Mouse (Mus musculus) testis, postnatal 10 days (tissue): Measurements from ENCODE around the gene Ripk4.
A peak's percentile ranks its signal among the peaks of the same experiment; 100 is the strongest.

Source experiments
- DNase-seq: peaks from one replicate; pipeline ENCODE4 v3.0.0; 2021; ENCODE audit warnings: low spot score

Gene Ripk4

DNA sequence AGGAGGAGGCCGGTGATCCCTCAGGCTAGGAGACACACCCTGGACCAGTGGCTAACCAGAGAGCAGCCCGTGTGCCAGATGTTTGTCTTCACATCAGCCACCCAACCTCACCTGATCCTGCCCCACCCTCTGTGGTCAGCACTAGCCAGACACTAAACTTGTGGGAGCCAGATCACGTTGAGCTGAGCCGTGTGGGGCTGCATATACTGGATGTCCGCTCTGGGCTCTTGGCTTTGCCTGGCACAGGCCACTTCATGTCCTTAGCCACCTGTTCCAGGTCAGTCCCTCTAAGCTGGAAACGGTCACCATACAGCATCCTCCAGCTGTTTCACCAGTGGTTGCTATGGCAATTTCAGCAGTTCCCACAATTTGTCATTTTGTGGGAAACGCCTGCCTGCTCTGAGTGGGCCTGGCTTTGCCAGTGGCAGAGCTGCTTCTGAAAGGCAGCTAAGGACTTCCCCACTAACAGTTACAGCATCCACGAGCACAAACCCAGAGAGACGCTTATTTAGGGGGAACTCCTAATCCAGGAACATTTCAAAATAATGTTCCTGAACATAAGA is 28.7 kb downstream of the Ripk4 start:
- no peak for DNase-seq

DNA sequence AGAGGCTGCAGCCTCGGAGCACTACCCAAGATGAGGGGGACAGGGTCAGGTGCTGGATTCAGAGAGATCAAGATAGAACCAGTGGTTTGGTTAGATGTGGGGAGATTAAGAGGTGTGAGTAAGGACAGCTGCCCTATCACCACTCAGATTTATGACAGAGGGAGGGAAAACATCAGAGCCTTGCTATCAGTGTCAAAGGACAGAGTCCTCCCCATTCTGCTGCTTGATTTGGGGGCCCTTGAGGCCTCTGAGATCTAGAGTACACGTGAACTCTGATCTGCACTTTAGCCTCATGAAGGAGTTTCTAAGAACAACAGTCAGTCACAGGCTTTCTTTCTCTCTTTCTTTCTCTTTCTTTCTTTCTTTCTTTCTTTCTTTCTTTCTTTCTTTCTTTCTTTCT is 30.0 kb downstream of the Ripk4 start:
- DNase-seq, result no peak

DNA sequence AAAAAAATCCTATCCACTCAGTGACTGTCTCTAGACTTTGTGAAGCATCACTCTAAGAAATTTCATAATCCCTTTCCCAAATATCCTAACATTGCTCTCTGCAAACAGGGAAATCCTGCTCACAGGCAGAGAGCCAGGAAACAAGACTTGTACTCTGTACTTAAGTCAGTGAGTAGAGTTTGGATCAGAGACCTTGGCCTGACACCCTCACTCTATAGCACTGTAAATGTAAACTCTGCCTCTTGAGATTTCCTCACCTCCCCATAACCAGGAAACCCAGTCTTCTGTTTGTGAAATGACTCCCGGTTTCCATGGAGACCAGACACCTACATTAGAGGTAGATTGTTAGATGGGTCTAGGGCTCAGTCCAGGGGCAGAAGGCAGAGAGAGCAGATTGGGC is 33.3 kb downstream of the Ripk4 start:
- no peak for DNase-seq

DNA sequence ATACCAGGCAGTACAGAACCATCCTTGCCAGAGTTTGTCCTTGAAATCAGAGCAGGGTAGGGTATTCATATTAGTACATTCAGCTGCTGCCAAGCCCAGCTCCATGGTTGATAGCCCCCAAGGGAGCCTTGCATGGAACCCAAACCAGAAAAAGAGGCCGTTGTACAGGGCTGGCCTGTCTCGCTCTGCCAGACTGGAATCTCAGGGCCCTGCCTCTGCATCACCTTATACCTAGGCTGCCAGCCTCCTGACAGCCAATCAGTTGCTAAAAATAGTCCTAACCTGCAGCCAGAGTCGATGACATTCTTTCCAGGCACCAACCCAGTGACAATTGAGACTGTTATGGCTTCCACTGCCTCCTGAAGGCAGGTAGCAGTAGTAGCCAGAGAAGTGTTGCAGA is 37.2 kb downstream of the Ripk4 start:
- DNase-seq, result no peak

DNA sequence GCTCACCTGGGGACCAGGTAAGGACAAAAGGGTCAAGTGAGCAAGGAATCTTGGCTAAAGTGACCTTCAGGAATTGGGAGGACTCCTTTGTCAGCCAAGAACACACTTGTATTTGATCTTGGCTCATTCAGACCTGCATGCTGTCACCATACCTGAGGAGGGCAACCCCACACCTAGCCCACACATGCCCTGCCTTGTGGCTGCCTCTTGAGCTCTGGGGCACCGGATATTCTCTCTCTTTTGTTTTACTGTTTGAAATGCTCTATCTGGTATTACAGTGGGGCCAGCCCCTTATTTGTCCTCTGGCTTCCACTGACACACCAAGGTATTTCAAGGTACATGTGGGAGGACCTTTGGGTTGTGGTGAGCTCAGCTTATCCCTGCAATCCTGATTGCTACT is 43.5 kb downstream of the Ripk4 start:
- no peak for DNase-seq

DNA sequence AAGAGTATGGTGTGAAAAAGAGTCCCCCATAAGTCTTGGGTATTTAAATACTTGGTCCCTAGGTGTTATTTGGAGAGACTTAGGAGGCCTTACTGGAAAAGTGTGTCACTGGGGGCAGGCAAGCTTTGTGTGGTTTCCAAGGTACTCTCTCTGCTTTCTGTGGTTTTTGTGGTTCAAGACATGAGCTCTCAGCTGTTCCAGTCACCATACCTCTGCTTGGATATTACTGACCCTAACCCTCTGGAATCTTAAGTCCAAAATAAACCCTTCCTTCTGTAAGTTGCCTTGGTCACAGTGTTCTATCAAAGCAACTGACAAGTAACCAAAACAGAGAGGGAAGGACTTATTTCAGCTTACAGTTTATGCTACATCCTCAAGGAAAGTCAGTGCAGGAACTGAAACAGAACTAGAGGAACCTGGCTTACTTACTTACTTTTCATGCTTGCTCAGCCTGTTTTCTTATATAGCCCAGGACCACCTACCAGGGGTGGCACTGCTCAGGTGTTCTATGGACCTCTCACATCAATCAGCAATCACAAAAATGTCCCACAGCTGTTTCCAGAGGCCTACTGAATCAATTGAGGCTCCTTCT is 44.1 kb downstream of the Ripk4 start:
- no peak for DNase-seq

DNA sequence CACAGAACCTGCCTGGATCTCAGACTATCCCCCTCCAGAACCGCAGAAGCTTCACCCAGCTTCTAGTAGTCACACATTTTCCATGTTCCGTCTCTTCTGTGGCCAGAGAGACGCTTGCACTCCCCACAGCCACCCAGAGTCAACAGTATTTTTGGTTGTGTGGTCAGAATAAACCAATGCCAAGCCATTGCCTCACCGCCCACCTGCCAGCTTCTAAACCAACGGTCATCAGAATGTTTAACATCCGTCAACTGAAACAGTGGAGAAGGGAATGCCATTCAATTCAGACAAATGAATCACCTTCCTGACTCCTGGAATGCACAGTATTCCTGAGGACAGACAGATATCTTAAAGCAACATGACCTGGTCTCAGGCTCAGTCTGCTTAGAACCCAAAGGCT is 47.0 kb downstream of the Ripk4 start:
- no peak for DNase-seq

DNA sequence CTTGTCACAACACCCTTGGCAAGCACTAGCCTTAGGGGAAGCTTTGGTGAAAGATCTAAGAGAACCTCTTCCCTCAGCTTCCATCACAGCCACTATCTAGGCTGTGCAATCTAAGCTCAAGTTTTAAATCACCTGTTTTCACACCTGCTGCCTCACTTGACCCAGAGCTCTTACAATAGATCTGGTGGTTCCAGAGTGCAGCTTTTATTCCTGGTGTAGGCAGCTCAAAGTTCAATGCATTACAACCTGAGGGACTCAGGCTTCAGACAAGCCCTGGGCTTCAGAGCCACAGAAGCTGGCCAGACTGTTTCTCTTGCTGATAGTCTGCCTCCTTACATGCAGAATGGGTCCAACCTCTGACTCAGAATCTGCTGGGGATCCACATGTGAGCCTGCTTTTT is 51.5 kb downstream of the Ripk4 start:
- DNase-seq, result no peak

DNA sequence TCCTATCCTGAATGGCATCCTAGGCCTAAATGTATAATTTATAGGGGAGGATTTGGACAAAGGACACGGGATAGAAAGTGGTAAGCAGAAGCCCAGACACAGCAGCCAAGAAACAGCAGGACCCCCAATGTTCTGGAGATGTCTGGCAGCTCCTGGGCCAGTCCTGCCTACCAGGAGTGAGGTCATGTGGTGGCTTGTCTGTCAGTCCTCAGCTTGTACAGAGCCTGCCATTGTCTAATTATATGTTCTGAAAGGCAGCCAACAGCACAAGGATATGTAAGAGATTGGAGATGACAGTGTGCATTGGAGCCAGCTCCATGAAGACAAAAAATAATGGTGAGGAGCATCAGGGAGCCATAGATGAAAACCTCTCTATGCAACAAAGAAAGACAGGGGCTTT is 61.7 kb downstream of the Ripk4 start:
- no peak for DNase-seq

DNA sequence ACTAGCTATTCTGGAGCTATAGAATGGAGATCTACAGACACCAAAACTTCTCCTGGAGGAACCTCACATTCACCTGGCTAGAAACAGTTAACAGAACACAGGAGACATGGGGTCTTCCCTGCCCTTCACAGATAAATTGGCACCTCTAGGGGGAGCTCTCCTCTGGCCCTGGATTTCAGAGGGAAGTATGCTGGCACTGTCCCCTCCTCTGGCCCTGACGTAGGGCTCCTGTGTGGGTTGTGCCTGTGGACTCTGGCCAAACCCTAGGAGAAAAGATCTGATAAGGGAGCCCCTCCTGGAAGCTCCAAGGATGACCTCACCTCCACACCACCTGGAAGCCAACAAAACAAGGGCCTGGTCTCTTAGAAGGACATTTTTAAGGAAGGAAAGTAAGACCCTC is 65.8 kb downstream of the Ripk4 start:
- DNase-seq, result peak; percentile 45

DNA sequence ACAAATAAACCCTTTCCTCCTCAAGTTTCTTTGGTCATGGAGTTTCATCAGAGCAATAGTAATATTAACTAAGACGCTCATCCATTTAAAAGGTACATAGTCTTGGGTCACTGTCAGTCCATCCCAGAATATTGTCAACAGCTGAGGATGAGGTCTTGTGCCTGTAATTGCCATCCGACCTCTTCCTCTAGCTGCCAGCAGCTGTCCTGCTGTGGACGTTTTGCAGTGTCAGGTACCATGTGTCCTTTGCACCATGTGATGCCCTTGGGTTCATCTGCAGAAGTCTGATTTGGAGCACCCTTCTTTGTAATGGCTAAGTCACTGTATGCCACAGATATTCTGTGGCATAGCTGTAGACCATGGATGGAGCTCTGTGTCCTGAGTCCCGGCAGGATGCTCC is 67.9 kb downstream of the Ripk4 start:
- no peak for DNase-seq
